Mouse (Mus musculus) forebrain, embryonic 10.5 days (tissue): ENCODE measurements around the gene Sik1. TPM values are rescaled to one million over a fixed set of nuclear protein-coding genes. Genes with fewer than 3 reads are reported as not detected.

ENCODE experiments used
- DNase-seq: peaks from one replicate; pipeline ENCODE4 v3.0.0-alpha.2; 2017; ENCODE audit warnings: low spot score; ENCODE audit errors: extremely low spot score
- H3K27ac ChIP-seq: fragments of 300-500 bp; sonication (generic); 2 replicates; pipeline ENCODE4 v1.5.1; 2016; ENCODE audit warnings: mild to moderate bottlenecking
- H3K27me3 ChIP-seq: fragments of 300-500 bp; sonication (generic); 2 replicates; pipeline ENCODE4 v1.6.1; 2016; ENCODE audit warnings: mild to moderate bottlenecking; ENCODE audit not compliant: poor library complexity, severe bottlenecking
- H3K36me3 ChIP-seq: fragments of 300-500 bp; sonication (generic); replicated peaks from 2 replicates; pipeline ENCODE4 v1.6.1; 2016; ENCODE audit warnings: mild to moderate bottlenecking, moderate library complexity
- H3K4me1 ChIP-seq: fragments of 300-500 bp; sonication (generic); 2 replicates; pipeline ENCODE4 v1.6.1; 2016
- H3K4me3 ChIP-seq: fragments of 300-500 bp; sonication (generic); 2 replicates; pipeline ENCODE4 v1.5.1; 2016; ENCODE audit warnings: mild to moderate bottlenecking, moderate library complexity
- H3K9me3 ChIP-seq: fragments of 300-500 bp; sonication (generic); 2 replicates; pipeline ENCODE4 v1.6.1; 2016; ENCODE audit warnings: mild to moderate bottlenecking, moderate library complexity
- WGBS: fragments of 180-500 bp; shearing (Covaris S2); methylation state at CpG from one replicate; pipeline ENCODE4 v1.1.7; 2016; 5-methylcytosine and 5-hydroxymethylcytosine counted together
- polyA plus RNA-seq: library from polyadenylated mRNA; unstranded; fragments of >200 nt; fragmentation: Nextera tagmentation; extraction: Ambion mirVana; gene quantifications from 2 replicates; pipeline ENCODE4 v1.2.1, GENCODE M21; 2016

Gene Sik1
- polyA plus RNA-seq, 1 experiment from 2014 or later = 10.0 TPM

- WGBS = 92% methylated on average over 13 of the region's 13 CpGs
- Histone ChIP-seq H3K9me3 (no peaks in the 10 kb centered on the region), H3K4me1 (peaks cover 5% of the 10 kb centered on the region), H3K27ac (no peak overlapping the region), H3K36me3 (peaks cover 90% of the 10 kb centered on the region), H3K27me3 (no peaks in the 10 kb centered on the region), H3K4me3 (no peak overlapping the region)
- DNase-seq = no peak
Measured at GRCm38 (mm10) chr17:31846970-31847369, 8.6 kb downstream of the Sik1 start.

- no peak overlapping the region for H3K27ac ChIP-seq
- DNase-seq = no peak
- peaks cover 86% of the 10 kb centered on the region for H3K36me3 ChIP-seq
- no peaks in the 10 kb centered on the region for H3K9me3 ChIP-seq
- no peaks in the 10 kb centered on the region for H3K27me3 ChIP-seq
- 90% methylated on average over 9 of the region's 9 CpGs for WGBS
- H3K4me3 ChIP-seq = no peak overlapping the region
- no peaks in the 10 kb centered on the region for H3K4me1 ChIP-seq
Measured at GRCm38 (mm10) chr17:31846352-31846751, 9.3 kb downstream of the Sik1 start.

- H3K9me3 ChIP-seq = no peaks in the 10 kb centered on the region
- H3K27ac ChIP-seq = no peak overlapping the region
- no peaks in the 10 kb centered on the region for H3K27me3 ChIP-seq
- H3K4me3 ChIP-seq = no peak overlapping the region
- 81% methylated on average over 1 of the region's 1 CpGs for WGBS
- H3K36me3 ChIP-seq = peaks cover 61% of the 10 kb centered on the region
- H3K4me1 ChIP-seq = 0 out of 2 replicates have a peak, but pooled peaks cover 3% of the 10 kb centered on the region
- no peak for DNase-seq
Measured at GRCm38 (mm10) chr17:31843891-31844290, 11.7 kb downstream of the Sik1 start.

GRCm38 (mm10) chr17:31842930-31843822 is 12.4 kb downstream of the Sik1 start:
- peaks cover 54% of the 10 kb centered on the region for H3K36me3 ChIP-seq
- H3K4me1 ChIP-seq = peaks cover 9% of the 10 kb centered on the region
- no peak for DNase-seq
- no peaks in the 10 kb centered on the region for H3K27me3 ChIP-seq
- no peak overlapping the region for H3K4me3 ChIP-seq
- no peak overlapping the region for H3K27ac ChIP-seq
- WGBS = 87% methylated on average over 12 of the region's 12 CpGs
- H3K9me3 ChIP-seq = no peaks in the 10 kb centered on the region

GRCm38 (mm10) chr17:31841842-31842611 is 13.6 kb downstream of the Sik1 start:
- WGBS = 84% methylated on average over 18 of the region's 18 CpGs

GRCm38 (mm10) chr17:31841453-31841841 is 14.2 kb downstream of the Sik1 start:
- no peak overlapping the region for H3K4me3 ChIP-seq
- H3K4me1 ChIP-seq = peaks cover 14% of the 10 kb centered on the region
- WGBS = 81% methylated on average over 3 of the region's 3 CpGs
- no peak for DNase-seq
- H3K27ac ChIP-seq = 0 out of 2 replicates have a peak overlapping the region, but pooled peaks have one; percentile 3
- no peaks in the 10 kb centered on the region for H3K9me3 ChIP-seq
- H3K27me3 ChIP-seq = no peaks in the 10 kb centered on the region
- H3K36me3 ChIP-seq = peaks cover 37% of the 10 kb centered on the region

More at GRCm38 (mm10) chr17:31841842-31842611, 13.6 kb downstream of the Sik1 start:
- Histone ChIP-seq H3K27ac (no peak overlapping the region), H3K4me1 (peaks cover 14% of the 10 kb centered on the region), H3K4me3 (no peak overlapping the region), H3K36me3 (peaks cover 43% of the 10 kb centered on the region), H3K9me3 (no peaks in the 10 kb centered on the region), H3K27me3 (no peaks in the 10 kb centered on the region)
- no peak for DNase-seq

GRCm38 (mm10) chr17:31840423-31841003 is 15.1 kb downstream of the Sik1 start:
- Histone ChIP-seq H3K27ac (no peak overlapping the region), H3K9me3 (peaks cover 6% of the 10 kb centered on the region; the same call in 1 of the 2 replicates), H3K27me3 (no peaks in the 10 kb centered on the region), H3K4me1 (peaks cover 14% of the 10 kb centered on the region), H3K36me3 (peaks cover 31% of the 10 kb centered on the region), H3K4me3 (no peak overlapping the region)
- WGBS = 71% methylated on average over 6 of the region's 6 CpGs
- no peak for DNase-seq

GRCm38 (mm10) chr17:31836772-31837171 is 18.8 kb downstream of the Sik1 start:
- Histone ChIP-seq H3K36me3 (peaks cover 4% of the 10 kb centered on the region; the same call in 1 of the 2 replicates), H3K27ac (peak overlapping the region; percentile 44; the same call in 1 of the 2 replicates), H3K27me3 (no peaks in the 10 kb centered on the region), H3K4me3 (no peak overlapping the region), H3K4me1 (peaks cover 34% of the 10 kb centered on the region), H3K9me3 (peaks cover 12% of the 10 kb centered on the region; the same call in 1 of the 2 replicates)
- 90% methylated on average over 7 of the region's 7 CpGs for WGBS
- DNase-seq = no peak

- Histone ChIP-seq H3K36me3 (peaks cover 4% of the 10 kb centered on the region; the same call in 1 of the 2 replicates), H3K27me3 (no peaks in the 10 kb centered on the region), H3K9me3 (peaks cover 12% of the 10 kb centered on the region; the same call in 1 of the 2 replicates), H3K4me1 (peaks cover 38% of the 10 kb centered on the region), H3K27ac (no peak overlapping the region), H3K4me3 (no peak overlapping the region)
- 79% methylated on average over 2 of the region's 2 CpGs for WGBS
- no peak for DNase-seq
Measured at GRCm38 (mm10) chr17:31836264-31836607, 19.4 kb downstream of the Sik1 start.

GRCm38 (mm10) chr17:31835528-31836263 is 19.9 kb downstream of the Sik1 start:
- 0 out of 2 replicates have a peak overlapping the region, but pooled peaks have one; percentile 46 for H3K27ac ChIP-seq
- H3K4me1 ChIP-seq = peaks cover 42% of the 10 kb centered on the region
- no peak overlapping the region for H3K4me3 ChIP-seq
- WGBS = 94% methylated on average over 11 of the region's 11 CpGs
- H3K27me3 ChIP-seq = no peaks in the 10 kb centered on the region
- H3K9me3 ChIP-seq = peaks cover 12% of the 10 kb centered on the region; the same call in 1 of the 2 replicates
- no peak for DNase-seq
- peaks cover 4% of the 10 kb centered on the region; the same call in 1 of the 2 replicates for H3K36me3 ChIP-seq

GRCm38 (mm10) chr17:31834320-31835065 is 21.1 kb downstream of the Sik1 start:
- 85% methylated on average over 6 of the region's 6 CpGs for WGBS

More at GRCm38 (mm10) chr17:31834320-31835065, 21.1 kb downstream of the Sik1 start:
- H3K4me1 ChIP-seq = peaks cover 43% of the 10 kb centered on the region
- peaks cover 12% of the 10 kb centered on the region; the same call in 1 of the 2 replicates for H3K9me3 ChIP-seq
- no peak for DNase-seq
- no peaks in the 10 kb centered on the region for H3K27me3 ChIP-seq
- peak overlapping the region; percentile 35; the same call in 1 of the 2 replicates for H3K27ac ChIP-seq
- H3K36me3 ChIP-seq = peaks cover 4% of the 10 kb centered on the region; the same call in 1 of the 2 replicates
- H3K4me3 ChIP-seq = no peak overlapping the region
